Mouse (Mus musculus) midbrain, postnatal 0 days (tissue): ENCODE measurements around the gene Tti1. TPM values are rescaled to one million over a fixed set of nuclear protein-coding genes. Genes with fewer than 3 reads are reported as not detected.

Experiments used
- ATAC-seq: fragments of 200-750 bp; cut with Nextera tagmentation; 2 replicates; pipeline ENCODE4 v1.8.0; 2017; ENCODE audit warnings: moderate number of reproducible peaks, mild to moderate bottlenecking, moderate TSS enrichment, moderate library complexity; ENCODE audit not compliant: low FRiP score
- DNase-seq: peaks from one replicate; pipeline ENCODE4 v3.0.0-alpha.2; 2015; ENCODE audit warnings: low spot score
- H3K27ac ChIP-seq: fragments of 300-500 bp; sonication (generic); 2 replicates; pipeline ENCODE4 v1.5.1; 2014; ENCODE audit warnings: low read depth, mild to moderate bottlenecking, low read length, mixed read lengths
- H3K27me3 ChIP-seq: fragments of 300-500 bp; sonication (generic); 2 replicates; pipeline ENCODE4 v1.6.1; 2014; ENCODE audit warnings: low read length, control low read depth, mixed read lengths; ENCODE audit not compliant: insufficient read depth
- H3K36me3 ChIP-seq: fragments of 300-500 bp; sonication (generic); 2 replicates; pipeline ENCODE4 v1.6.1; 2014; ENCODE audit warnings: low read length, control low read depth, mixed read lengths; ENCODE audit not compliant: insufficient read depth
- H3K4me1 ChIP-seq: fragments of 300-500 bp; sonication (generic); 2 replicates; pipeline ENCODE4 v1.6.1; 2014; ENCODE audit warnings: mild to moderate bottlenecking, control low read depth, antibody characterized with exemption, low read length, mixed read lengths; ENCODE audit not compliant: insufficient read depth
- H3K4me2 ChIP-seq: fragments of 300-500 bp; sonication (generic); 2 replicates; pipeline ENCODE4 v1.6.1; 2014; ENCODE audit warnings: low read depth, mild to moderate bottlenecking, low read length, mixed read lengths; ENCODE audit not compliant: poor library complexity, severe bottlenecking
- H3K4me3 ChIP-seq: fragments of 300-500 bp; sonication (generic); 2 replicates; pipeline ENCODE4 v1.5.1; 2014; ENCODE audit warnings: low read depth, mild to moderate bottlenecking, low read length, moderate library complexity
- H3K9ac ChIP-seq: fragments of 300-500 bp; sonication (generic); replicated peaks from 2 replicates; pipeline ENCODE4 v1.6.1; 2014; ENCODE audit warnings: mild to moderate bottlenecking, low read length, moderate library complexity, mixed read lengths; ENCODE audit not compliant: poor library complexity, severe bottlenecking
- H3K9me3 ChIP-seq: fragments of 300-500 bp; sonication (generic); 2 replicates; pipeline ENCODE4 v1.6.1; 2016; ENCODE audit warnings: low read length, control low read depth
- CTCF ChIP-seq: IDR thresholded peaks from 2 replicates; pipeline ENCODE4 v1.5.1; 2016; ENCODE audit warnings: antibody characterized with exemption, mild to moderate bottlenecking
- WGBS: fragments of 180-500 bp; shearing (Covaris S2); extraction: QIAGEN DNeasy Blood & Tissue Kit; methylation state at CpG from one replicate; pipeline ENCODE4 v1.1.7; 2014; 5-methylcytosine and 5-hydroxymethylcytosine counted together
- polyA plus RNA-seq: library from polyadenylated mRNA; unstranded; fragments of >200 nt; fragmentation: Nextera tagmentation; extraction: Ambion mirVana; gene quantifications from 2 replicates; pipeline ENCODE4 v1.2.1, GENCODE M21; 2015
- total RNA-seq: library from RNA; depleted of rRNA; stranded (reverse); fragments of >200 nt; gene quantifications from 2 replicates; pipeline ENCODE4 v1.2.3, GENCODE M21; 2014

The Tti1 gene
- total and polyA plus RNA-seq, 2 experiments from 2014 or later = 9.2 to 13.5 TPM

DNA sequence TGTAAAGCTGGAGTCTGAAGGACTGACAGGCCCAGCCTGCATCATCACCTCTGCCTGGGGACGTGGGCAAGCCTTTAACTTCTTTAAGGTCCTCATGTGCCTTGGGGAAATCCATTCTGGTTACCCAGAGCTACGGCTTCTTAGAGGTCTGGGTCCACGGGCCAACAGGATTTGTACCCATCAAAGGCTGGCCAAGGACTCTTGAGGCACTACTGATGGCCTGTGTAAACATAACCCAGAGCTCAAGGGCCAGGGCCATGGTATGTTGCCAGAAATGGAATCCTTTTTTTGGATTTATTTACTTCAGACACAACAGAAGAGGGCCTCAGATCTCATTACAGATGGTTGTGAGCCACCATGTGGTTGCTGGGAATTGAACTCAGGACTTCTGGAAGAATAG lies 45.5 kb downstream of the Tti1 start:
- H3K4me1 ChIP-seq = peaks cover 10% of the 10 kb centered on the region; the same call in 1 of the 2 replicates
- WGBS = 93% methylated on average over 3 of the region's 3 CpGs
- no peaks in the 10 kb centered on the region for H3K36me3 ChIP-seq
- H3K27ac ChIP-seq = no peak overlapping the region
- TF ChIP-seq CTCF = no peak
- ATAC-seq (no peak), DNase-seq (no peak)
- no peaks in the 10 kb centered on the region for H3K9me3 ChIP-seq
- no peak overlapping the region for H3K9ac ChIP-seq
- H3K4me3 ChIP-seq = no peak overlapping the region
- no peaks in the 10 kb centered on the region for H3K27me3 ChIP-seq
- H3K4me2 ChIP-seq = no peak overlapping the region

DNA sequence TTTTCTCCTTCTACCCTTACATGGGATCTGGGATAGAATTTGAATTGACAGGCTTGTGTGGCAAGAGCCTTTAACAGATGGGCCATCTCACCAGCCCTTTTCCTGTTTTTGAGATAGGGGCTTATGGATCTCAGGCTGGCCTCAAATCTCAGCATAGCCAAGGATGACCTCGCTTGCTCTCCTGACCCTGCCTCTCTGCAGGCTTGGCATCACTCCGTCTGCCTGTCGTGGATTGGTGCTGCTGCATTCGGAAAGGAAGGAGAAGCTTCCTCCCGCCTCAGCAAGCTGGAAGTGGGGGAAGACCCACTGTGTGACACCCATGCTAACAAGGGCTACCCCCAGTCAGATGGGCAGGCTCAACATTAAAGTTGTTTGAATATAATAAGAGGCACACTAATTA lies 49.0 kb downstream of the Tti1 start:
- whole genome bisulfite sequencing = 70% methylated on average over 5 of the region's 5 CpGs
- H3K36me3 ChIP-seq = no peaks in the 10 kb centered on the region
- H3K9me3 ChIP-seq = no peaks in the 10 kb centered on the region
- no peak for TF ChIP-seq CTCF
- peaks cover 10% of the 10 kb centered on the region; the same call in 1 of the 2 replicates for H3K4me1 ChIP-seq
- no peak overlapping the region for H3K27ac ChIP-seq
- H3K4me3 ChIP-seq = no peak overlapping the region
- H3K4me2 ChIP-seq = no peak overlapping the region
- ATAC-seq (no peak), DNase-seq (no peak)
- H3K27me3 ChIP-seq = no peaks in the 10 kb centered on the region
- no peak overlapping the region for H3K9ac ChIP-seq

DNA sequence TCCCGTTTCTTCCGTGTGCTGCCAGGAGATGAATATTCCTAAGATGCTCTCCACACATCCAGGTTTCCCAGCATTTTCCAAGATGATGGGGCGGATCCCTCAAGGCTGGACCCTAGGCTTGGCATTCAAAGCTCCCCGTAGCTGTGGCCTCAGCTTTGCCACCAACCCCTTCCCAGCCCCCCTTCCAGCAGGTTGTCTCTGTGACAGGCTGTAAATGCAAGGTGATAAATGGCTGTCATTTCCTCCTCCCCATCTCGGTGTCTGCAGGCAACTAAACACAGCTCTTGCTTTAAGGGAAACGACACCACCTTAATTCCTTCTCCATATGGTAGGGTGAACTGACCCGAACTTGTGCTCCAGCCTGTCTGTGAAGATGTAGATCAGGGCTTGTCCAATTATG lies 52.6 kb downstream of the Tti1 start:
- TF ChIP-seq CTCF = no peak
- whole genome bisulfite sequencing = 19% methylated on average over 7 of the region's 7 CpGs
- peaks cover 10% of the 10 kb centered on the region; the same call in 1 of the 2 replicates for H3K4me1 ChIP-seq
- DNase-seq = no peak
- no peaks in the 10 kb centered on the region for H3K27me3 ChIP-seq
- no peaks in the 10 kb centered on the region for H3K36me3 ChIP-seq
- no peak overlapping the region; the same call in 1 of the 2 replicates for H3K9ac ChIP-seq
- H3K9me3 ChIP-seq = no peaks in the 10 kb centered on the region
- no peak overlapping the region for H3K4me3 ChIP-seq
- no peak for ATAC-seq
- 0 out of 2 replicates have a peak overlapping the region, but pooled peaks have one; percentile 35 for H3K4me2 ChIP-seq
- H3K27ac ChIP-seq = peak overlapping the region; percentile 47; the same call in 1 of the 2 replicates

DNA sequence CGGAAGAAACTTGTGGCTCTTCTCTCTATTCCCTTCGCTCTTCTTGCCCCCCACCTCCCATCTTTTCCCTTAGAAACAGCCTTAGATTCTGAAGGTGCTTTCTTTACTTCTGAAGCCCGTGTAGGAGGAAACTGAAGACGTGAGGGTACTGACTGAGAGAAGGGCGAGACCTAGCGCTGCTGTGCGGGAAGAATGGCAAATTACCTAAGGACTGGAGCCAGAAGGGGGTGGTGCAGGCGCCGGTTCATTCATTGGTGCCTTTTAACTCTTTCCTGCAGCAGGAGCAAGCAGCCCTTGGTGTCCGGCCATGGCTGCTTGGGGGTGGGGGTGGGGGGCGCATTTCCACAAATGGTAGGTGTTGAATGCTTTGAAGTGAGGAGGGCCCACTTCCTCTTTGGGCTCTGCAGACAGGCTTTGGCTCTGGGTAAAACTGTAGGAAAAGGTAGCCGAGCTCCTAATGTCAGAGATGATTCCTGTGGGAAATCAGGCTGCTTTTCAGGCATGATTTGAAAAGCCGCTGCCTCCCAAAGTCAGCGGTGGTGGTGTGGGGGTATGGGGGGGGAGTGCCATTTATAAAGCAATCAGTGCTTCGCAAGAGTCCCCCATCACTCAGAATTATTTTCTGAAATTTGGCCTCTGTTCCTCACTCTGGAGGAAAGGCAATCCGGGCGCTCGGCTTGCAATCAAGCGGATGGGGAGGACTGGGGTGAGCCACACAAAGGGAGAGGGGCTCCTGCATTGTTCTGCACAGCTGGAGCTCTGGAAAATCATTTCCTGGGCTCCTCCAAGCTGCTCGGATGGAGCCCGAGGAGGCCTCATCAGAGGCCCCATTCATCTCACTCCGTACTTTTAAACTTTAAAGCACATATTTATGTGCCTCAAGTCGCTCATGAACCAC lies 53.4 kb downstream of the Tti1 start:
- Histone ChIP-seq H3K27me3 (no peaks in the 10 kb centered on the region), H3K4me3 (no peak overlapping the region), H3K9me3 (no peaks in the 10 kb centered on the region), H3K36me3 (no peaks in the 10 kb centered on the region), H3K9ac (no peak overlapping the region; the same call in 1 of the 2 replicates), H3K4me1 (peaks cover 13% of the 10 kb centered on the region), H3K4me2 (peak overlapping the region; percentile 35; the same call in 1 of the 2 replicates), H3K27ac (peak overlapping the region; percentile 47; the same call in 1 of the 2 replicates)
- 7% methylated on average over 23 of the region's 23 CpGs for WGBS
- peak; percentile 28 for DNase-seq
- TF ChIP-seq CTCF = peak; percentile 26; the same call in 1 of the 2 replicates
- no peak for ATAC-seq

DNA sequence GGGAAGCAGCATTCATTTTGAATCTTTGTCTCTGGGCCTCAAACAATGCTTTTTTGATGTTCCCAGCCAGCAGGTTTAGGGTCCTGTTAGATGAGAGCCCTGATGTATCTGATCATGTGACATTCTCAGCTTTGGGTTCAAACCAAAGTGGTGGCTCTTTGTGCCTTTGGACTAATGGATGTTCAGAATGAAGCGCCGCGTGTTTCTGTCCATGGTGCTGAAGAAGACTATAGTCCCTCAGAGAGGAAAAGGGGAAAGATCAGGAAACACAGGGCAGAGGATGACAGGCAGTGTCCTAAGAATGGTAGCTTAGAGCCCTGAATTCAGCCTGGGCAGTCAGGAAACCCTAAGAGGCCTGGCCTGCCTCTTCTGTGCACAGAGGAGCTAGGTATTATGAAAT lies 57.6 kb downstream of the Tti1 start:
- H3K9ac ChIP-seq = no peak overlapping the region
- H3K4me1 ChIP-seq = peaks cover 13% of the 10 kb centered on the region
- no peak overlapping the region for H3K4me3 ChIP-seq
- DNase-seq (peak; percentile 42), ATAC-seq (no peak)
- TF ChIP-seq CTCF = no peak
- no peaks in the 10 kb centered on the region for H3K36me3 ChIP-seq
- no peak overlapping the region for H3K27ac ChIP-seq
- WGBS = 23% methylated on average over 3 of the region's 3 CpGs
- no peaks in the 10 kb centered on the region for H3K27me3 ChIP-seq
- H3K4me2 ChIP-seq = no peak overlapping the region
- H3K9me3 ChIP-seq = no peaks in the 10 kb centered on the region

DNA sequence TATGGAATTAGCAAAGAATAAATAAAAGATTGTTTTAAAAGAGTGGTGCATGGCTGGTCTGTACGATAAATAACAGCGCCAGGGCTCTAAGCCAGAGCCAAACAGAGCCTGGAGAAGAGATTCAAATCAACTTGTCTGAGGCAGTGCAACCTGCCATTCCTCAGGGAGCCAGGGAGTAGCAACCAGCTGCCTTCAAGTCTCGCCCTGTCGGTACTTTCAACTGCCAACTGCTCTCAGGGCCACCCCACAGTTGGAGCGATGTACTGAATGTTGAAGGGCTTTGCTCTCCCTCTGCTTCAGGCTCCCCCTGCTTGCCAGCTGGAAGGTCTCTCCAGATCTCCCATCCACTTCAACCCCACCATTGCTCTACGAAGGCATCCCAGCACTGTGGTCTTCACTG lies 58.1 kb downstream of the Tti1 start:
- DNase-seq = peak; percentile 24
- WGBS = 43% methylated on average over 6 of the region's 6 CpGs
- no peak for ATAC-seq

More for the DNA sequence above, 58.1 kb downstream of the Tti1 start:
- no peak overlapping the region for H3K27ac ChIP-seq
- no peak overlapping the region for H3K9ac ChIP-seq
- peak; percentile 16; the same call in 1 of the 2 replicates for TF ChIP-seq CTCF
- H3K27me3 ChIP-seq = no peaks in the 10 kb centered on the region
- no peak overlapping the region for H3K4me3 ChIP-seq
- H3K36me3 ChIP-seq = no peaks in the 10 kb centered on the region
- peaks cover 9% of the 10 kb centered on the region for H3K4me1 ChIP-seq
- no peaks in the 10 kb centered on the region for H3K9me3 ChIP-seq
- no peak overlapping the region for H3K4me2 ChIP-seq
